In the genomic region with DNA sequence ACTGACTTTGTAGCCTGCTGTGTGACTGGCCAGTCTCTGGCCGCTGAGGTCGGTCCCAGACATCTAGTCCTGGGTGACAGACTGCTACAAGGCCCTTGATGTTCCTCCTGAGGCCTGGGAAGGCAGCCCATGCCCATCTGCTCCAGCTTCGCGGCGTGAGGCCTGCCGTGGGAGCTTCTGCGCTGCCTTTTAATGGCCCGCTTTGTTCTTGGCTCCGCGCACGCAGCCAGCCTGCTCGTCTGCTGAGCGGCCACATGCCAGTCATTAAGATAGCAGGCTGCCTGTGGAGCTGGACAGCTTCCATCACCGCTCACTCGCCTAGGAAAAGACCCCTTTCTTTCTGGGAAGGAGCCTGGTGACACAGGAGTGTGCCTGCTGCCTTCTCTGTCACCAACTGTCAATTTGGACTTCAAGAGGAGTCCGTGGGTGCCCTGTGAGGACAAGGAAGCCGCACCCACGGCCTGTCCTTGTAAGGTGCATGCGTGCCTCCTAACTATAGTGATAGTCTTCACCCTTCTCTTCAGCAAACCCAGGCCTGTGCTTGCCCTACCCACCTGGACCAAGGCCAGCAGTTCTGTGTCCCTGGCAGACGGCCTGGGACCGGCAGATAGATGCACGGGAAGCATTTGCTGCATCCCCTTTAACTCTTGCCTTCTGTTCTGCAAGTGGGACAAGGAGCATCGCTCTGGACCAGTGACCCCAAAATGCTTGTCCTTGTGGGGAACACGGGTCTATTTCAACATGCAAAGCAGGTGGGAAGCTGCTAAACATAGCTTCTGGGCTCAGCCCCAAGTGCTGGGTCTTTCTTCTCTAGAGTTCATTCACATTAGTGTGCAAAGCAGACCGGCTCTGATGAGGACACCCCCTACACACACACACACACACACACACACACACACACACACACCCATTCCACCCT, we compare ENCODE assay signal across 8 mouse cellular contexts.
DNase-seq lines count a peak whose midpoint lies in the region; ATAC-seq lines count a peak whose summit lies in the region.

No protein-coding gene starts in this region.

- peak; percentile 49 for DNase-seq in NIH3T3 (ENCODE audit: low read depth)
- DNase-seq in cerebellum, postnatal 25 days = peak; percentile 89 to 91
- DNase-seq in gastrocnemius, adult 18-20 months (ENCODE audit: low spot score) = peak; percentile 49
- DNase-seq in hindbrain, embryonic 14.5 days (ENCODE audit: low spot score) = peak; percentile 80
- peak; percentile 17 for DNase-seq in left cerebral cortex, adult 11 months (ENCODE audit: low spot score)
- DNase-seq in right cerebral cortex, postnatal 25 days = peak; percentile 60
- no peak for DNase-seq in spleen, postnatal 4 days (ENCODE audit: low spot score in 2 of 2)

- 17% methylated on average over 25 of the region's 25 CpGs for WGBS in hindbrain, embryonic 14.5 days

- peaks cover 6% of the 10 kb centered on the region; the same call in 1 of the 2 replicates for H3K9me3 ChIP-seq in hindbrain, embryonic 14.5 days (ENCODE audit: control insufficient read depth, low read length)

- no peak overlapping the region for H3K4me3 ChIP-seq in hindbrain, embryonic 14.5 days (replicated peaks; ENCODE audit: low read length)

- no peaks in the 10 kb centered on the region for H3K27me3 ChIP-seq in hindbrain, embryonic 14.5 days (ENCODE audit: control insufficient read depth, insufficient read depth, low read length)

- H3K36me3 ChIP-seq in hindbrain, embryonic 14.5 days (replicated peaks; ENCODE audit: control insufficient read depth, insufficient read depth) = no peaks in the 10 kb centered on the region

- peaks cover 15% of the 10 kb centered on the region for H3K4me1 ChIP-seq in hindbrain, embryonic 14.5 days (replicated peaks; ENCODE audit: control insufficient read depth, insufficient read depth, low read length)

- peak; percentile 91 for ATAC-seq in hindbrain, embryonic 14.5 days (ENCODE audit: low FRiP score)
- ATAC-seq in megakaryocyte progenitor cell, adult 5-6 weeks (replicated peaks; ENCODE audit: poor library complexity) = peak; percentile 70

- H3K27ac ChIP-seq in hindbrain, embryonic 14.5 days = peak overlapping the region; percentile 90

- H3K9ac ChIP-seq in hindbrain, embryonic 14.5 days = peak overlapping the region; percentile 55

- 0 out of 2 replicates have a peak overlapping the region, but pooled peaks have one; percentile 0 for H3K4me2 ChIP-seq in hindbrain, embryonic 14.5 days (replicated peaks)

Comparison
In these comparisons a context has a peak if more than half of its experiments do, and no peak if none do; other contexts are left out.
1. DNase-seq: peak in NIH3T3 (single experiment), cerebellum, postnatal 25 days (2 of 2), gastrocnemius, adult 18-20 months (single experiment), hindbrain, embryonic 14.5 days (single experiment), left cerebral cortex, adult 11 months (single experiment) and right cerebral cortex, postnatal 25 days (single experiment); none in spleen, postnatal 4 days (0 of 2).